ENCODE assay signal across 7 mouse cellular contexts in genomic region chrX:152768891-152769599, GRCm38 (mm10). TPM values are rescaled to one million over a fixed set of nuclear protein-coding genes. Genes with fewer than 3 reads are reported as not detected.
DNase-seq lines count a peak whose midpoint lies in the region; ATAC-seq and TF ChIP-seq lines count a peak whose summit lies in the region.

Gene Shroom2, minus strand, starts transcription at chrX:152769465.

- 11% methylated on average over 54 of the region's 55 CpGs for WGBS in forebrain, embryonic 11.5 days
- WGBS in hindbrain, embryonic 16.5 days: 10% methylated on average over 31 of the region's 55 CpGs
- 11% methylated on average over 54 of the region's 55 CpGs for WGBS in midbrain, embryonic 11.5 days

- peaks cover 12% of the 10 kb centered on the region for H3K4me1 ChIP-seq in E14TG2a.4 (replicated peaks; ENCODE audit: low read depth, low read length)
- no peaks in the 10 kb centered on the region for H3K4me1 ChIP-seq in forebrain, embryonic 11.5 days (replicated peaks; ENCODE audit: control insufficient read depth, insufficient read depth, low read length)
- H3K4me1 ChIP-seq in hindbrain, embryonic 16.5 days (ENCODE audit: control insufficient read depth, insufficient read depth, low read depth, low read length): no peaks in the 10 kb centered on the region
- H3K4me1 ChIP-seq in midbrain, embryonic 11.5 days (ENCODE audit: control insufficient read depth, insufficient read depth, low read length): no peaks in the 10 kb centered on the region

- no peak within 1 kb of the TSS for H3K27ac ChIP-seq in forebrain, embryonic 11.5 days (ENCODE audit: low read depth, low read length)
- H3K27ac ChIP-seq in hindbrain, embryonic 16.5 days (ENCODE audit: low read depth, low read length): no peak within 1 kb of the TSS
- H3K27ac ChIP-seq in midbrain, embryonic 11.5 days (ENCODE audit: low read depth, low read length): no peak within 1 kb of the TSS

- peak; percentile 86 for ATAC-seq in forebrain, embryonic 11.5 days (replicated peaks; ENCODE audit: low FRiP score)
- ATAC-seq in hindbrain, embryonic 16.5 days: peak; percentile 92
- peak; percentile 90 for ATAC-seq in midbrain, embryonic 11.5 days (ENCODE audit: low FRiP score)

- peak within 1 kb of the TSS; percentile 67 for H3K9ac ChIP-seq in forebrain, embryonic 11.5 days (ENCODE audit: low read length)
- peak within 1 kb of the TSS; percentile 64 for H3K9ac ChIP-seq in hindbrain, embryonic 16.5 days (ENCODE audit: low read depth, low read length)
- peak within 1 kb of the TSS; percentile 50; the same call in 1 of the 2 replicates for H3K9ac ChIP-seq in midbrain, embryonic 11.5 days (ENCODE audit: low read length)

- H3K4me2 ChIP-seq in forebrain, embryonic 11.5 days (ENCODE audit: low read depth, low read length, severe bottlenecking): peak within 1 kb of the TSS; percentile 63
- peak within 1 kb of the TSS; percentile 77 for H3K4me2 ChIP-seq in hindbrain, embryonic 16.5 days (ENCODE audit: low read length)
- peak within 1 kb of the TSS; percentile 59 for H3K4me2 ChIP-seq in midbrain, embryonic 11.5 days

- peak; percentile 2 for DNase-seq in ES-CJ7 (ENCODE audit: low read depth, low spot score)
- DNase-seq in forebrain, embryonic 11.5 days (ENCODE audit: low spot score): no peak
- no peak for DNase-seq in left cerebral cortex, postnatal 4 days
- peak; percentile 89 for DNase-seq in midbrain, embryonic 11.5 days (ENCODE audit: low spot score, missing footprints)
- no peak for DNase-seq in MN1 (ENCODE audit: low spot score)

- H3K36me3 ChIP-seq in E14TG2a.4 (ENCODE audit: insufficient read depth, low read length): no peaks in the 10 kb centered on the region
- no peaks in the 10 kb centered on the region for H3K36me3 ChIP-seq in forebrain, embryonic 11.5 days (ENCODE audit: control insufficient read depth, insufficient read depth, low read length)
- no peaks in the 10 kb centered on the region for H3K36me3 ChIP-seq in hindbrain, embryonic 16.5 days (ENCODE audit: control insufficient read depth, insufficient read depth, low read length)
- H3K36me3 ChIP-seq in midbrain, embryonic 11.5 days (ENCODE audit: control insufficient read depth, insufficient read depth, low read length): no peaks in the 10 kb centered on the region

- no peaks in the 10 kb centered on the region for H3K9me3 ChIP-seq in E14TG2a.4 (ENCODE audit: low read length)
- no peaks in the 10 kb centered on the region for H3K9me3 ChIP-seq in forebrain, embryonic 11.5 days (ENCODE audit: control insufficient read depth, low read length)
- peaks cover 2% of the 10 kb centered on the region; the same call in 1 of the 2 replicates for H3K9me3 ChIP-seq in hindbrain, embryonic 16.5 days (ENCODE audit: control insufficient read depth, low read length)
- H3K9me3 ChIP-seq in midbrain, embryonic 11.5 days (ENCODE audit: control insufficient read depth, low read length): no peaks in the 10 kb centered on the region

- intact Hi-C loops in left cerebral cortex, postnatal 4 days (cut with DNase I): no loop called here

- peak within 1 kb of the TSS; percentile 83 for H3K4me3 ChIP-seq in E14TG2a.4 (replicated peaks; ENCODE audit: low read length)
- H3K4me3 ChIP-seq in forebrain, embryonic 11.5 days (ENCODE audit: low read depth, low read length): peak within 1 kb of the TSS; percentile 52
- H3K4me3 ChIP-seq in hindbrain, embryonic 16.5 days (ENCODE audit: low read length): peak within 1 kb of the TSS; percentile 64
- peak within 1 kb of the TSS; percentile 54 for H3K4me3 ChIP-seq in midbrain, embryonic 11.5 days (ENCODE audit: low read depth, low read length)

- TF ChIP-seq CTCF in E14TG2a.4 (conservative IDR thresholded peaks at IDR 0.05; ENCODE audit: low read length): no peak

- no peaks in the 10 kb centered on the region for H3K27me3 ChIP-seq in E14TG2a.4 (ENCODE audit: insufficient read depth, low read length)
- peaks cover 8% of the 10 kb centered on the region for H3K27me3 ChIP-seq in forebrain, embryonic 11.5 days (ENCODE audit: control insufficient read depth, insufficient read depth, low read length)
- H3K27me3 ChIP-seq in hindbrain, embryonic 16.5 days (replicated peaks; ENCODE audit: control insufficient read depth, insufficient read depth, low read length): peaks cover 12% of the 10 kb centered on the region
- H3K27me3 ChIP-seq in midbrain, embryonic 11.5 days (ENCODE audit: control insufficient read depth, insufficient read depth, low read length): peaks cover 16% of the 10 kb centered on the region

RNA-seq across cellular contexts. Expression of gene Shroom2, which starts in this region (rescaled TPM):
- polyA plus RNA-seq in forebrain, embryonic 11.5 days (2014; fragmentation: Nextera tagmentation; extraction: Ambion mirVana): 12.3 and 13.2 TPM in 2 replicates
- polyA plus RNA-seq in hindbrain, embryonic 16.5 days (2015; fragmentation: Nextera tagmentation; extraction: Ambion mirVana): 155 and 158 TPM in 2 replicates
- 100 to 1,000 TPM; 158 to 169 TPM for total RNA-seq in left cerebral cortex, postnatal 4 days (2021)
- 7.1 and 7.7 TPM in 2 replicates for polyA plus RNA-seq in midbrain, embryonic 11.5 days (2014; fragmentation: Nextera tagmentation; extraction: Ambion mirVana)

Comparison
In these comparisons a context has a peak if more than half of its experiments do, and no peak if none do; other contexts are left out.
1. RNA of gene Shroom2 (polyA plus RNA-seq): 155 to 158 TPM in hindbrain, embryonic 16.5 days; 12.3 to 13.2 TPM in forebrain, embryonic 11.5 days and 7.1 to 7.7 TPM in midbrain, embryonic 11.5 days; every median in the first group is over 10 times any median in the second.
2. DNase-seq: peak in ES-CJ7 (single experiment) and midbrain, embryonic 11.5 days (single experiment); none in forebrain, embryonic 11.5 days (single experiment), left cerebral cortex, postnatal 4 days (single experiment) and MN1 (single experiment).
3. Peak in every context shown above with its lines, with median percentiles within 50 percentile points of each other: H3K4me3 ChIP-seq, ATAC-seq, H3K4me2 ChIP-seq and H3K9ac ChIP-seq.